Mouse (Mus musculus): Measurements from ENCODE around the gene Syne2.

- no peak for TF ChIP-seq BHLHE40 (IDR thresholded peaks at IDR 0.05; ENCODE audit: low read depth, low read length)
- no peak for TF ChIP-seq USF1 (IDR thresholded peaks at IDR 0.05; ENCODE audit: low read depth, low read length)
- TF ChIP-seq MAFK (IDR thresholded peaks at IDR 0.05; ENCODE audit: insufficient replicate concordance, low read length) = no peak
Measured at GRCm38 (mm10) chr12:75846513-75846912, 28.6 kb downstream of the Syne2 start.

Measured in CH12.LX (cell line).